Mouse (Mus musculus): Measurements from ENCODE around the gene Nanos1. TPM values are rescaled to one million over a fixed set of nuclear protein-coding genes. Genes with fewer than 3 reads are reported as not detected.

The Nanos1 gene
- polyA plus RNA-seq (2012; rRNA removed) = 0.28 and 0.48 TPM in 2 replicates

DNA sequence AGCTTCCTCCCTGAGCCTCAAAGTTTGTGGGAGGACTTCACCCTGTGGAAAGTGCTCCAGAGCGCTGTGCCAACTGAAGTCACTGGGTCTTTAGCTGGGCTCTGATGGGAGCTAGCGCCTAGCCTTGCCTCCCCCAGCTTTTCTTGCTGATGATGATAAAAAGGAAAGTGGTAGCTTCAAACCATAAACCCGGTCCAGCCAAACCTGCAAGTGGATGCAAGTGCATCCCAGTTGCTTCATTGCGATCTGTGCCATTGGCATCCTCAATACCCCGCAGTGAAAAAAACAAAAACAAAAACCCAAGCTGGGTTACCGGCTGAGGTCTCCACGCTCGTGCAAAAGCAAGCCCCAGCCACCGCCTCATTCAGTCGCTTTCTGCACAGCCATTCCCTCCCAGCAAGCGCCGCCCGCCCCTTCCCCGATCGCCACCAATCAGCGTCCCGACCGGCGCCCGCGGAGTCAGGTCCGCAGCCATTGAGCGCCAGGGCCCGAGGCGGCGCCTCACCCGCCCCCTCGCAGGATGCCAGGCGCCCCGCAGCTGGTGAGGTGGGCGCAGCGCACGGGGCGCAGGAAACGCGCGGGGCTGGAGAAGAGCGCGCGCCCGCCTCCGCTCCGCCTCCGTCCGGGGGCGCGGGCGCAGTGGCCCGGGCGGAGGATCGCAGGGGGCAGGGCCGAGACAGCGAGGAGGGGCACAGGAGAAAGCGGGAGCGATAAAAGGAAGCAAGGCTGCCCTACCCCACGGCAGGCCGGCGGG lies at the start of gene Nanos1:
Gene Nanos1, plus strand, starts transcription at position 550 of the 754 bp plus-strand sequence.
- 1% methylated on average over 56 of the region's 58 CpGs for WGBS
- H3K27ac ChIP-seq (ENCODE audit: insufficient read depth, low read depth, low read length) = no peak within 1 kb of the TSS
- 0 out of 2 replicates have a peak, but pooled peaks have one; percentile 15 for TF ChIP-seq CTCF (IDR thresholded peaks at IDR 0.05; ENCODE audit: extremely low read depth, insufficient read length, insufficient replicate concordance, low read depth, low read length)
- TF ChIP-seq POLR2A (IDR thresholded peaks at IDR 0.05; ENCODE audit: low read depth, low read length) = 0 out of 2 replicates have a peak, but pooled peaks have one; percentile 8

DNA sequence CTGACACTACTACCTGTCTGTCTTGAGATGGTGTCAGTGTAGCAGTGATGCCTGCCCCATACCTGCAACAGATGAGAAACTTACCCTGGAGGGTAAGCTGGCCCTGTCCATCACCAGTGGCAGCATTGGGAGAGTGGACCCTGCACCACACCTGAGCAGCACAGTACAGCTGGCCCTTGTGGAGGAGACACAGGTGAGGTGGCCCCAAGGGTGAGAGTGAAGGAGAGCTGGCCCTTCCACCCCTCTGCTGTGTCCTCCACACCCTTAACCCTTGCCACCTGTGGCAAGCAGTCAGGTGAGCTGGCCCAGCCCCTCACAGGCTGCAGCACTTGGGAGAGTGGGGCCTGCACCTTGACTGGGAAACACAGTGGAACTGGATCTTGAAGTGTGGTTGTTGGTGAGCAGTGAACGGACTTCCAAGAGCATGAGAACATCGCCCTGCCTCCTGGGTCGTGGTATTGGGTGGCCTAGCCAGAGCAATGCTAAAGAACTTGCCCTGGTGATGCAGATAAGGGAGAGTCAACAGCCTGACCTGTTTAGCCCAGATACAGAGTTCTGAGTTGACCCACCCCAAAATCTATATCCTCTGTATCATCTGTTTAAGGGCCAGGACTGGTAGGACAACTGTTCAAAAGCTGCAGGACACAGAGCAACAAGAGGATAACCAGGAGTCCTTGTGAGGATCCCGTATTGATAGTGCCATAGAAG lies 46.4 kb upstream of the Nanos1 start:
- Histone ChIP-seq H3K36me3 (ENCODE audit: control insufficient read depth, insufficient read depth, low read length) (no peaks in the 10 kb centered on the region), H3K27ac (ENCODE audit: insufficient read depth, low read depth, low read length) (no peak overlapping the region), H3K4me1 (ENCODE audit: control insufficient read depth, insufficient read depth, insufficient read length, low read length) (no peaks in the 10 kb centered on the region), H3K4me3 (ENCODE audit: low read depth, low read length) (no peak overlapping the region), H3K27me3 (ENCODE audit: control insufficient read depth, insufficient read depth, low read length) (no peaks in the 10 kb centered on the region)
- WGBS = 71% methylated on average over 4 of the region's 4 CpGs
- TF ChIP-seq POLR2A (IDR thresholded peaks at IDR 0.05; ENCODE audit: low read depth, low read length) (no peak), CTCF (IDR thresholded peaks at IDR 0.05; ENCODE audit: extremely low read depth, insufficient read length, insufficient replicate concordance, low read depth, low read length) (no peak)

More for the DNA sequence above, at the start of gene Nanos1:
- Histone ChIP-seq H3K36me3 (ENCODE audit: control insufficient read depth, insufficient read depth, low read length) (peaks cover 6% of the 10 kb centered on the region), H3K27me3 (ENCODE audit: control insufficient read depth, insufficient read depth, low read length) (no peaks in the 10 kb centered on the region; the same call in 1 of the 2 replicates), H3K4me1 (ENCODE audit: control insufficient read depth, insufficient read depth, insufficient read length, low read length) (peaks cover 4% of the 10 kb centered on the region), H3K4me3 (ENCODE audit: low read depth, low read length) (peak within 1 kb of the TSS; percentile 85)

DNA sequence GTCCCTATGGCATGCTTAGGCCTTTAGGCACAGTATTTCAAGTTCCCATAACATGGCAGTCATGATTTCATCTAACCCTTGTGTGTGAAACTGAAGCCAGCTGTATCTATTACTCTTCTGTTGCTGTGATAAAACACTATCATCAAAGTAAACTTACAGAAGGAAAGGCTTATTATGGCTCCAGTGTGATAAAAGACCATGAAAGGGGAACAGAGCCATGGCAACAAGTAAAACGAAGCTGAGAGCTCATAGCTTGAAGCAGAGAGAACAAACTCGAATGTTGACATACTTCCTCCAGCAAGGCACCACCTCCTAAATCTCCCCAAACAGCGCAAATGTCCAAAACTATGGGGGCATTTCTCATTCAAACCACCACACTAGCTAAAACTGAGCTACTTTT lies 45.6 kb upstream of the Nanos1 start:
- H3K4me3 ChIP-seq (ENCODE audit: low read depth, low read length) = no peak overlapping the region
- WGBS = 28% methylated on average over 3 of the region's 3 CpGs
- no peak overlapping the region for H3K27ac ChIP-seq (ENCODE audit: insufficient read depth, low read depth, low read length)
- no peaks in the 10 kb centered on the region for H3K27me3 ChIP-seq (ENCODE audit: control insufficient read depth, insufficient read depth, low read length)
- no peaks in the 10 kb centered on the region for H3K4me1 ChIP-seq (ENCODE audit: control insufficient read depth, insufficient read depth, insufficient read length, low read length)
- TF ChIP-seq POLR2A (IDR thresholded peaks at IDR 0.05; ENCODE audit: low read depth, low read length) = no peak
- no peak for TF ChIP-seq CTCF (IDR thresholded peaks at IDR 0.05; ENCODE audit: extremely low read depth, insufficient read length, insufficient replicate concordance, low read depth, low read length)
- no peaks in the 10 kb centered on the region for H3K36me3 ChIP-seq (ENCODE audit: control insufficient read depth, insufficient read depth, low read length)

DNA sequence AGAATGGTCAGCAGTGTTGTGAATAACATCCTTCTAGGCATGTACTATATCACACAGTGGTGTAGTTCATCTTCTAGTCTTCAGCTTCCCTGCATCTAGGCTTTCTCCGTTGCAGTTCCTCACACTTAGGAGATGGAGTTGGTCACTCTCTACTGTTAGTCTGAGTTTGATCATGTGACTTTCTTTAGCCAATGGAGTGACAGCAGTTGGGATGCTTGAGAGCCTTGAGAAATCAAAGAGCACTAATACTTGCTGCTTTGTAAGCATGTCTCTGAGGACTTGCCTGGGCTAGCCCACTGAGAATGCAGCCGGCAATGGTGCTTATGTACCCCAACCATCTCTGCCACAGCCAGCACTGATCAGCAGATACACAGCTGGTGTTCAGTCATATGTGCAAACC lies 43.2 kb upstream of the Nanos1 start:
- no peaks in the 10 kb centered on the region for H3K27me3 ChIP-seq (ENCODE audit: control insufficient read depth, insufficient read depth, low read length)
- no peak for TF ChIP-seq POLR2A (IDR thresholded peaks at IDR 0.05; ENCODE audit: low read depth, low read length)
- no peak for TF ChIP-seq CTCF (IDR thresholded peaks at IDR 0.05; ENCODE audit: extremely low read depth, insufficient read length, insufficient replicate concordance, low read depth, low read length)
- WGBS = 84% methylated on average over 2 of the region's 2 CpGs

DNA sequence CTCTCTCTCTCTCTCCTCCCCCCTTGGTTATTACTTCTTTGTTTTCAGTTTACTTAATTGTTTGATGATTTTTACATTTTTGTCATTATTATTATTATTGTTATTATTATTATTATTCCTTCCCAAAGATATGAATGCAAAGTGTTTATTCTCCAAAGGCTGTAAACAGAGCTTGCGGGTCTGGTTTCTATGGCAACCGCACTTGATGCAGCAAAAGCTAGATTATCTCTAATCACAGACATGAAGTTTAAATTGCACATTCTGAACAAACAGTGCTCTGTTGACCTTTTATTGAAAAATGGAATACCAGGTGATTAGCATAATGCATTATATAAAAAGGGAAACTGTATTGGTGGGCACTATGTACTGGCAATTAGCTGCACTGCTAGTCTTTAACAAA lies 39.4 kb upstream of the Nanos1 start:
- no peaks in the 10 kb centered on the region for H3K4me1 ChIP-seq (ENCODE audit: control insufficient read depth, insufficient read depth, insufficient read length, low read length)
- TF ChIP-seq POLR2A (IDR thresholded peaks at IDR 0.05; ENCODE audit: low read depth, low read length) = no peak
- TF ChIP-seq CTCF (IDR thresholded peaks at IDR 0.05; ENCODE audit: extremely low read depth, insufficient read length, insufficient replicate concordance, low read depth, low read length) = no peak
- H3K36me3 ChIP-seq (ENCODE audit: control insufficient read depth, insufficient read depth, low read length) = no peaks in the 10 kb centered on the region
- WGBS = 69% methylated on average over 2 of the region's 2 CpGs
- no peaks in the 10 kb centered on the region for H3K27me3 ChIP-seq (ENCODE audit: control insufficient read depth, insufficient read depth, low read length)
- no peak overlapping the region for H3K27ac ChIP-seq (ENCODE audit: insufficient read depth, low read depth, low read length)
- H3K4me3 ChIP-seq (ENCODE audit: low read depth, low read length) = no peak overlapping the region

More for the DNA sequence above, 43.2 kb upstream of the Nanos1 start:
- Histone ChIP-seq H3K4me3 (ENCODE audit: low read depth, low read length) (no peak overlapping the region), H3K4me1 (ENCODE audit: control insufficient read depth, insufficient read depth, insufficient read length, low read length) (no peaks in the 10 kb centered on the region), H3K36me3 (ENCODE audit: control insufficient read depth, insufficient read depth, low read length) (no peaks in the 10 kb centered on the region), H3K27ac (ENCODE audit: insufficient read depth, low read depth, low read length) (no peak overlapping the region)

DNA sequence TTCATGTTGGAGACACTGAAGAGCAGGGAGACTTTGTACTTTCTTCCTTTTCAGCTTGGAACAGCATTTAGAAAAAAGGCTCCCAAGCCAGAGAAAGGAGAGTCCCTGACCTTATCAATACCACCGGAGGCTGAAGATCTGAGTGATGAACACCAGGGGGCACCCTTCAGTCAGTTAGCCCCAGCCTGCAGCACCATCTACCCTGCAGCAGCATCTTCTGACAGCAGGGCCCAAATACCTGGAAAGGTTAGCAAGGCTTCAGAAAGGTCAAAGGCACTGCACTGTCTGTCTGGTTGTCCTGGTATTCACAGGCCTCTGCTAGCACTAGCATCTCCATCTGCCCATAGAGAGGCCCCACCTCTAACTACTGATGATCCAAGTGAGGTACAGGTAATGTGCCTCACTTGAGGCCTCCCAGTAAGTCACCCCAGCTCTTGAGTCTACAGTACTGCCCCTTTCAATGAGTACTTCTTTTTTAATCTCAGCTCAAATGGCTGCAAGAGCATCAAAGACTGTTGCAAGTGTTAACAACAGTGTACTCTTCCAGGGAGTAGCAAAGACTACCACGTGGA lies 25.4 kb upstream of the Nanos1 start:
- H3K36me3 ChIP-seq (ENCODE audit: control insufficient read depth, insufficient read depth, low read length) = no peaks in the 10 kb centered on the region
- WGBS = 46% methylated on average over 2 of the region's 2 CpGs
- peak; percentile 71; the same call in 1 of the 2 replicates for TF ChIP-seq CTCF (IDR thresholded peaks at IDR 0.05; ENCODE audit: extremely low read depth, insufficient read length, insufficient replicate concordance, low read depth, low read length)
- TF ChIP-seq POLR2A (IDR thresholded peaks at IDR 0.05; ENCODE audit: low read depth, low read length) = no peak
- H3K4me3 ChIP-seq (ENCODE audit: low read depth, low read length) = no peak overlapping the region
- H3K27ac ChIP-seq (ENCODE audit: insufficient read depth, low read depth, low read length) = no peak overlapping the region
- no peaks in the 10 kb centered on the region for H3K4me1 ChIP-seq (ENCODE audit: control insufficient read depth, insufficient read depth, insufficient read length, low read length)
- no peaks in the 10 kb centered on the region; the same call in 1 of the 2 replicates for H3K27me3 ChIP-seq (ENCODE audit: control insufficient read depth, insufficient read depth, low read length)

DNA sequence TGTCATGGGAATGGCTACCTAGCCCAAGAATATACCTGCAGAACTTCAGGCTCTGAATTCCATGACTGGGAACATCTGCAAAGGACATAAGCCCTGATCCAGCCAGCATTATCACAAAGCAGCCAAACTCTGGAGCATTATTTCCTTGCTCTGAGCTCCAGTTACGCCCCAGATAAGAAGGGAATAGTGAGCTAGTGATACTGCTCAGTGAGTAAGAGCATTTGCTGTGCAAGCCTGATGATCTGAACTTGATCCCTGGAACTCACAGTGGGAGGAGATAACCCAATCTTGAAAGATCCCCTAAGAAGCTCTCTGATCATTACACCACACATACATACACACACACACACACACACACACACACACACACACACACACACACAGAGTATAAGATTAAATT lies 24.5 kb upstream of the Nanos1 start:
- no peaks in the 10 kb centered on the region; the same call in 1 of the 2 replicates for H3K27me3 ChIP-seq (ENCODE audit: control insufficient read depth, insufficient read depth, low read length)
- WGBS = 38% methylated on average over 1 of the region's 1 CpGs
- H3K36me3 ChIP-seq (ENCODE audit: control insufficient read depth, insufficient read depth, low read length) = no peaks in the 10 kb centered on the region
- H3K4me1 ChIP-seq (ENCODE audit: control insufficient read depth, insufficient read depth, insufficient read length, low read length) = no peaks in the 10 kb centered on the region
- no peak for TF ChIP-seq POLR2A (IDR thresholded peaks at IDR 0.05; ENCODE audit: low read depth, low read length)
- no peak for TF ChIP-seq CTCF (IDR thresholded peaks at IDR 0.05; ENCODE audit: extremely low read depth, insufficient read length, insufficient replicate concordance, low read depth, low read length)
- no peak overlapping the region for H3K27ac ChIP-seq (ENCODE audit: insufficient read depth, low read depth, low read length)
- no peak overlapping the region for H3K4me3 ChIP-seq (ENCODE audit: low read depth, low read length)

Measured in small intestine, adult 2 months (tissue).